Mouse (Mus musculus) macrophage (primary cell): ENCODE data around the gene Ptgdr2. TPM values are rescaled to one million over a fixed set of nuclear protein-coding genes. Genes with fewer than 3 reads are reported as not detected.

Experiments used
- H3K27ac ChIP-seq: fragments of 350-480 bp; formaldehyde crosslinking; 2 replicates; pipeline ENCODE4 v1.9.0; 2021
- H3K36me3 ChIP-seq: fragments of 350-480 bp; formaldehyde crosslinking; 2 replicates; pipeline ENCODE4 v1.9.0; 2021; ENCODE audit errors: inconsistent target
- H3K4me3 ChIP-seq: fragments of 350-480 bp; formaldehyde crosslinking; 2 replicates; pipeline ENCODE4 v1.9.0; 2021; ENCODE audit errors: inconsistent target
- H3K79me2 ChIP-seq: fragments of 350-480 bp; formaldehyde crosslinking; 2 replicates; pipeline ENCODE4 v1.9.0; 2021; ENCODE audit errors: inconsistent target
- WGBS: methylation state at CpG from one replicate; pipeline ENCODE4 v1.1.7; 2026; ENCODE audit warnings: inconsistent platforms; ENCODE audit not compliant: missing documents; 5-methylcytosine and 5-hydroxymethylcytosine counted together
- polyA plus RNA-seq: library from polyadenylated mRNA; stranded (reverse); fragments of 250-400 nt; gene quantifications from 3 replicates; pipeline ENCODE4 v1.2.4, GENCODE M21; 2018; ENCODE audit warnings: inconsistent platforms

The Ptgdr2 gene
- polyA plus RNA-seq, 1 experiment from 2014 or later = not detected

- 75% methylated on average over 5 of the region's 5 CpGs for WGBS
- Histone ChIP-seq H3K4me3 (peak overlapping the region; percentile 81), H3K27ac (peak overlapping the region; percentile 57), H3K36me3 (peaks cover 27% of the 10 kb centered on the region), H3K79me2 (peaks cover 35% of the 10 kb centered on the region)
These were observed 10.3 kb downstream of the Ptgdr2 start for GRCm38 (mm10) chr19:10947219-10947618.

GRCm38 (mm10) chr19:10948416-10948815 is 11.5 kb downstream of the Ptgdr2 start:
- H3K36me3 ChIP-seq = peaks cover 15% of the 10 kb centered on the region
- H3K4me3 ChIP-seq = peak overlapping the region; percentile 81
- peak overlapping the region; percentile 57 for H3K27ac ChIP-seq
- H3K79me2 ChIP-seq = peaks cover 35% of the 10 kb centered on the region
- WGBS = under 1% methylated on average over 20 of the region's 20 CpGs

GRCm38 (mm10) chr19:10949112-10949511 is 12.2 kb downstream of the Ptgdr2 start, which contains the start of gene Ccdc86:
Ccdc86 (minus strand) TSS chr19:10949266.
- peak within 1 kb of the TSS; percentile 81 for H3K4me3 ChIP-seq
- peaks cover 11% of the 10 kb centered on the region for H3K36me3 ChIP-seq
- H3K79me2 ChIP-seq = peaks cover 35% of the 10 kb centered on the region
- 1% methylated on average over 30 of the region's 30 CpGs for WGBS
- peak within 1 kb of the TSS; percentile 57 for H3K27ac ChIP-seq

- peak overlapping the region; percentile 81 for H3K4me3 ChIP-seq
- H3K79me2 ChIP-seq = peaks cover 35% of the 10 kb centered on the region
- H3K36me3 ChIP-seq = peaks cover 8% of the 10 kb centered on the region
- peak overlapping the region; percentile 47 for H3K27ac ChIP-seq
- 13% methylated on average over 9 of the region's 9 CpGs for WGBS
These were observed 12.6 kb downstream of the Ptgdr2 start for GRCm38 (mm10) chr19:10949558-10949957.

- H3K27ac ChIP-seq = no peak overlapping the region
- WGBS = 71% methylated on average over 11 of the region's 11 CpGs
These were observed 15.3 kb downstream of the Ptgdr2 start for GRCm38 (mm10) chr19:10952021-10952939.

GRCm38 (mm10) chr19:10959085-10959977 is 22.4 kb downstream of the Ptgdr2 start:
- Histone ChIP-seq H3K36me3 (no peaks in the 10 kb centered on the region), H3K27ac (no peak overlapping the region), H3K4me3 (no peak overlapping the region), H3K79me2 (no peaks in the 10 kb centered on the region)
- WGBS = 35% methylated on average over 11 of the region's 11 CpGs

More at GRCm38 (mm10) chr19:10952021-10952939, 15.3 kb downstream of the Ptgdr2 start:
- H3K4me3 ChIP-seq = no peak overlapping the region
- no peaks in the 10 kb centered on the region for H3K36me3 ChIP-seq
- H3K79me2 ChIP-seq = peaks cover 18% of the 10 kb centered on the region

GRCm38 (mm10) chr19:10959978-10960346 is 23.0 kb downstream of the Ptgdr2 start:
- Histone ChIP-seq H3K27ac (no peak overlapping the region), H3K79me2 (no peaks in the 10 kb centered on the region), H3K36me3 (no peaks in the 10 kb centered on the region), H3K4me3 (no peak overlapping the region)
- WGBS = 52% methylated on average over 12 of the region's 12 CpGs

GRCm38 (mm10) chr19:10965721-10966120 is 28.8 kb downstream of the Ptgdr2 start:
- WGBS = 92% methylated on average over 7 of the region's 7 CpGs
- no peak overlapping the region for H3K4me3 ChIP-seq
- H3K79me2 ChIP-seq = no peaks in the 10 kb centered on the region
- H3K27ac ChIP-seq = no peak overlapping the region
- H3K36me3 ChIP-seq = no peaks in the 10 kb centered on the region

GRCm38 (mm10) chr19:10968578-10968977 is 31.6 kb downstream of the Ptgdr2 start:
- 94% methylated on average over 7 of the region's 7 CpGs for WGBS

GRCm38 (mm10) chr19:10970457-10970856 is 33.5 kb downstream of the Ptgdr2 start:
- Histone ChIP-seq H3K4me3 (no peak overlapping the region), H3K79me2 (no peaks in the 10 kb centered on the region), H3K27ac (no peak overlapping the region), H3K36me3 (no peaks in the 10 kb centered on the region)
- WGBS = 60% methylated on average over 3 of the region's 3 CpGs

More at GRCm38 (mm10) chr19:10968578-10968977, 31.6 kb downstream of the Ptgdr2 start:
- Histone ChIP-seq H3K36me3 (no peaks in the 10 kb centered on the region), H3K27ac (no peak overlapping the region), H3K79me2 (no peaks in the 10 kb centered on the region), H3K4me3 (no peak overlapping the region)

- Histone ChIP-seq H3K27ac (no peak overlapping the region), H3K79me2 (no peaks in the 10 kb centered on the region), H3K4me3 (no peak overlapping the region), H3K36me3 (no peaks in the 10 kb centered on the region)
- WGBS = 92% methylated on average over 3 of the region's 3 CpGs
These were observed 35.7 kb downstream of the Ptgdr2 start for GRCm38 (mm10) chr19:10972660-10973059.

GRCm38 (mm10) chr19:10973187-10973586 is 36.2 kb downstream of the Ptgdr2 start:
- WGBS = 80% methylated on average over 2 of the region's 2 CpGs
- Histone ChIP-seq H3K27ac (no peak overlapping the region), H3K4me3 (no peak overlapping the region), H3K36me3 (no peaks in the 10 kb centered on the region), H3K79me2 (no peaks in the 10 kb centered on the region)

- WGBS = 80% methylated on average over 4 of the region's 4 CpGs
- no peaks in the 10 kb centered on the region for H3K79me2 ChIP-seq
- H3K27ac ChIP-seq = no peak within 1 kb of the TSS
- no peaks in the 10 kb centered on the region for H3K36me3 ChIP-seq
- no peak within 1 kb of the TSS for H3K4me3 ChIP-seq
These were observed 37.4 kb downstream of the Ptgdr2 start, which contains the start of gene Ms4a10 for GRCm38 (mm10) chr19:10974238-10974865. Ms4a10 (minus strand) TSS chr19:10974670.

- Histone ChIP-seq H3K36me3 (no peaks in the 10 kb centered on the region), H3K79me2 (no peaks in the 10 kb centered on the region), H3K4me3 (no peak overlapping the region), H3K27ac (no peak overlapping the region)
- 66% methylated on average over 2 of the region's 2 CpGs for WGBS
These were observed 38.2 kb downstream of the Ptgdr2 start for GRCm38 (mm10) chr19:10975187-10975586.
